Mouse (Mus musculus): ENCODE results near the gene Ttc7.

- TF ChIP-seq POLR2A (IDR thresholded peaks at IDR 0.05; ENCODE audit: insufficient read depth, low read depth, low read length), result no peak
- TF ChIP-seq CTCF (IDR thresholded peaks at IDR 0.05; ENCODE audit: insufficient read depth, low read depth, low read length), result no peak
These were observed 36.6 kb upstream of the Ttc7 start for GRCm38 (mm10) chr17:87246103-87246502.

Data from olfactory bulb, adult 2 months (tissue).